Mouse (Mus musculus) heart, postnatal 0 days (tissue): ENCODE measurements around the gene Crip2. TPM values are rescaled to one million over a fixed set of nuclear protein-coding genes. Genes with fewer than 3 reads are reported as not detected.

Source experiments
- ATAC-seq: fragments of 200-750 bp; cut with Nextera tagmentation; 2 replicates; pipeline ENCODE4 v1.8.0; 2017; ENCODE audit warnings: low read depth, moderate number of reproducible peaks, moderate library complexity; ENCODE audit not compliant: insufficient read depth
- DNase-seq: peaks from one replicate; pipeline ENCODE4 v3.0.0-alpha.2; 2016; ENCODE audit warnings: low spot score
- H3K27ac ChIP-seq: fragments of 300-500 bp; sonication (generic); 2 replicates; pipeline ENCODE4 v1.5.1; 2014; ENCODE audit warnings: low read depth, mild to moderate bottlenecking
- H3K27me3 ChIP-seq: fragments of 300-500 bp; sonication (generic); 2 replicates; pipeline ENCODE4 v1.6.1; 2014; ENCODE audit warnings: low read length, mixed read lengths; ENCODE audit not compliant: control insufficient read depth, insufficient read depth
- H3K36me3 ChIP-seq: fragments of 300-500 bp; sonication (generic); replicated peaks from 2 replicates; pipeline ENCODE4 v1.6.1; 2014; ENCODE audit warnings: low read length, mixed read lengths; ENCODE audit not compliant: control insufficient read depth, insufficient read depth
- H3K4me1 ChIP-seq: fragments of 300-500 bp; sonication (generic); 2 replicates; pipeline ENCODE4 v1.6.1; 2014; ENCODE audit warnings: antibody characterized with exemption; ENCODE audit not compliant: control insufficient read depth, insufficient read depth
- H3K4me2 ChIP-seq: fragments of 300-500 bp; sonication (generic); 2 replicates; pipeline ENCODE4 v1.6.1; 2014; ENCODE audit warnings: low read depth, mild to moderate bottlenecking, low read length, moderate library complexity
- H3K4me3 ChIP-seq: fragments of 300-500 bp; sonication (generic); 2 replicates; pipeline ENCODE4 v1.5.1; 2014; ENCODE audit warnings: low read depth, low read length
- H3K9ac ChIP-seq: fragments of 300-500 bp; sonication (generic); replicated peaks from 2 replicates; pipeline ENCODE4 v1.6.1; 2014; ENCODE audit warnings: low read depth, low read length, mixed read lengths
- H3K9me3 ChIP-seq: fragments of 300-500 bp; sonication (generic); replicated peaks from 2 replicates; pipeline ENCODE4 v1.6.1; 2016; ENCODE audit warnings: low read length; ENCODE audit not compliant: control insufficient read depth
- CTCF ChIP-seq: IDR thresholded peaks from 2 replicates; pipeline ENCODE4 v1.5.1; 2016; ENCODE audit warnings: antibody characterized with exemption, control low read depth, low read depth
- EP300 ChIP-seq: IDR thresholded peaks from 2 replicates; pipeline ENCODE4 v1.6.1; 2016; ENCODE audit warnings: antibody characterized with exemption, low read depth
- WGBS: fragments of 180-500 bp; shearing (Covaris S2); extraction: QIAGEN DNeasy Blood & Tissue Kit; methylation state at CpG from one replicate; pipeline ENCODE4 v1.1.7; 2014; 5-methylcytosine and 5-hydroxymethylcytosine counted together
- polyA plus RNA-seq: library from polyadenylated mRNA; unstranded; fragments of >200 nt; fragmentation: Nextera tagmentation; extraction: Ambion mirVana; gene quantifications from 2 replicates; pipeline ENCODE4 v1.2.1, GENCODE M21; 2015
- total RNA-seq: library from RNA; depleted of rRNA; stranded (reverse); fragments of >200 nt; gene quantifications from 2 replicates; pipeline ENCODE4 v1.2.3, GENCODE M21; 2014; ENCODE audit warnings: low replicate concordance

Gene Crip2
- total and polyA plus RNA-seq, 2 experiments from 2014 or later = 1,556 to 2,395 TPM

DNA sequence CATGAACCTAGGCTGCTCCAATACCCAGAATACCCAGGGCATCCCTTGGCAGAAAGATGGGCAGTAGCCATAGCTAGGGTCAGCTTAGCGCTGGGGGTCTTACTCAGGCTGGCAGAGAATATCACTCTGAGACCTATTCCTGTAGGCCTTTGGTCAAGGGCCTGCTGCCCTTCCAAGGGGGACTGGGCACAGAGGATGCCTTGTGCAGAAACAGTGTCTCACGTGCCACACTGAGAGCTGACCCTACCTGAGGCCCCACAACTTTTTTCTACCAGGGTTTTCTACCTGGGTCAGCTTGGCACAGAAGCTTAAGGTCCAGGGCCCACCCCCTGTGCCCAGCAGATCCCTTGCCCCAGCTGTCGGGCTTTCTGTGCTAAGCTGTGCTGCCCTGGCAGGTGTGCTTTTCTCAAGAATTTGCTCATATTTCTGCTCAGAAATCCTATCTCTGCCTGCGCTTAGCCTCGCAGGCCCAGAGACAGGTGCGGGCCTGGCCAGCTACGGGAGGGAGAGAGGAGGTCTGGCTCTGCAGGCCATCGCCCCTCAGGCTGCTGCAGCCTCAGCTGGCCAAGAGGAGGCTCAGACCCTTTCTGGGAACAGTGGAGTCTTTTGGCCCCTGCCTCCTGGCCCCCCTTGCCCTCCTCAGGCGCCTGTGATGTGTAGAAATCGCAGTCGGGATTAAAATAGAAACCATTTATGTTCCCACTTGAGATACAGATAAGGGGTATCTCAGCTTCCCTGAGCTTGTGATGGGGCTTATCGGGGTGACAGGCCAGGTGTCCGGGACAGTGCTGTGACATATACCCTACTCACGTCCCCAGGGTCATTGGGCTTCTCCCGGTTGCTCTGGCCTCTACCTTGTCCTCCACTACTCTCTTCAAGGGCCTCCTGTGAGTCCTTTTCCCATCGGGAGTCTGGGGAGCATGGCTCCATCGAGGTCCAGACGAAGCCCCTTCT is 2.5 kb upstream of the Crip2 start:
- Histone ChIP-seq H3K9me3 (no peaks in the 10 kb centered on the region), H3K4me3 (no peak overlapping the region), H3K4me2 (no peak overlapping the region), H3K27me3 (no peaks in the 10 kb centered on the region), H3K4me1 (peaks cover 53% of the 10 kb centered on the region), H3K36me3 (peaks cover 37% of the 10 kb centered on the region), H3K27ac (peak overlapping the region; percentile 98), H3K9ac (no peak overlapping the region)
- WGBS = 41% methylated on average over 18 of the region's 18 CpGs
- ATAC-seq = peak; percentile 31
- TF ChIP-seq EP300 (peak; percentile 99), CTCF (no peak)
- DNase-seq = peak; percentile 86

DNA sequence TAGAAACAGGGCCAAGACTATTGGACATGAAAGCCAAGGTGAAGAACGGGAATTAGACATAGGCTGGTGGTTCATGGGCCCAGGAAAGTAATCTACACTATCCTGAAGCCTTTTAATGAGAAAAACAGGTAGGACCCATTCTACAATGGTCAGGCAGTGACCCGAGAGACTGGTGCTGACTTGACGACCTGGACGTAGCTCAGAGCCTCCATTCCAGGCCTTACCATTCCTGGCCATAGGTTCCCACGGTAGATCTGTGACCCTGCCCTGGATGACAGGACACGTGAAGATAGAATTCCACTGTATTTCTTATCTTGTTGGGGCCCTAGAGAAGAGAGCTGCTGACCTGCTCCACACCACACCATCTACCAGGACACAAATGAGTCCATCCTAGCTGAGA is 1.7 kb upstream of the Crip2 start:
- DNase-seq (no peak), ATAC-seq (no peak)
- Histone ChIP-seq H3K4me1 (peaks cover 49% of the 10 kb centered on the region), H3K4me3 (no peak overlapping the region), H3K27ac (peak overlapping the region; percentile 98), H3K36me3 (peaks cover 38% of the 10 kb centered on the region), H3K9ac (no peak overlapping the region; the same call in 1 of the 2 replicates), H3K27me3 (no peaks in the 10 kb centered on the region), H3K9me3 (no peaks in the 10 kb centered on the region), H3K4me2 (0 out of 2 replicates have a peak overlapping the region, but pooled peaks have one; percentile 91)
- TF ChIP-seq CTCF = no peak
- no peak for TF ChIP-seq EP300
- WGBS = 22% methylated on average over 6 of the region's 6 CpGs

DNA sequence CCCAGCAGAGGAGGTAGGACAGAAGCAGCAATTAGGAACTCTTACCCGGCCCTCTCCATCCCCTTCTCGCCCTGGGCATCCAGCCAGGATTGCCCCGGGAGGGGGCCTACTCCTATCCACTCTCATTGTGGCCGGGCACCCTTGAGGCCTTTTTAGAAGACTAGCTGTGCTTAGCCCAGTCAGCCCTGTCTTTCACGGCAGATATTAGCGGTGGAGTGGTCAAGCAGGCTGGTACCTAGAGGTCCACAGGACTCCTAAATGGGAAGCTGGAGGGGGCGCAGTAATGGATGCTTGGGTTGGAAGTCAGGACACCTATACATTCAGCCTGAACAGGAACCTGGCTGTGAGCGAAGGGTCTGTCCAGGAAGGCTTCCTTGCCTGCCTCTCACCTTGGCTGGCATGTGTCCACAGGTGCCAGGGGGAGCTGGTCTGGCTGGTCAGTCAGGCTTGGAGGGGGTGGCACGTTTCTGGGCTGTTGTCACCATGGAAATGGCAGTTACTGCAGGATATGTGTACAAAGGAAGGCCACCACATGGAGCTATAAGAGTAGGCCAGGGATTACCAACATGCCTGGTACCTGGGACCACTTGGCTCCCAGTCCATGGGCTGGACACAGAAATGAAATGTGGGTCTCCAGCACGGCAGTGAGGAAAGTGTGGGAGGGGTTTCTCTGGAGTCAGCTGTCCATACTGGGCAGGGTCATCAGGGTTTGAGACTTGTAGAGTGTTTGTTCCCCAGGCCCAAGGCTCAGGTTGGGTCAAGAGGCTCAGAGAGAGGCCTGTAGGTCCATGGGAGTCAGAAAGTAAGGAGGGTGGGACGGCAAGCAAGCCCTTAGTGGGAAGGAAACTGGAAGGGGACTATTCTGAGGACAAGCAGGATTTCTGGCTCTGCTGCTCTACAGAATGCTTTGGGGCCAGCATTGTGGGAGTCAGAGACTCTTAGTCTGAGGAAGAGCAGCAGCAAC is 853 bp upstream of the Crip2 start:
- H3K9me3 ChIP-seq = no peaks in the 10 kb centered on the region
- no peak for DNase-seq
- H3K27me3 ChIP-seq = no peaks in the 10 kb centered on the region
- H3K27ac ChIP-seq = peak overlapping the region; percentile 98
- H3K36me3 ChIP-seq = peaks cover 39% of the 10 kb centered on the region
- peaks cover 43% of the 10 kb centered on the region for H3K4me1 ChIP-seq
- no peak for ATAC-seq
- 24% methylated on average over 11 of the region's 11 CpGs for WGBS
- H3K4me3 ChIP-seq = peak overlapping the region; percentile 88
- no peak for TF ChIP-seq CTCF
- H3K4me2 ChIP-seq = peak overlapping the region; percentile 91
- H3K9ac ChIP-seq = peak overlapping the region; percentile 26

DNA sequence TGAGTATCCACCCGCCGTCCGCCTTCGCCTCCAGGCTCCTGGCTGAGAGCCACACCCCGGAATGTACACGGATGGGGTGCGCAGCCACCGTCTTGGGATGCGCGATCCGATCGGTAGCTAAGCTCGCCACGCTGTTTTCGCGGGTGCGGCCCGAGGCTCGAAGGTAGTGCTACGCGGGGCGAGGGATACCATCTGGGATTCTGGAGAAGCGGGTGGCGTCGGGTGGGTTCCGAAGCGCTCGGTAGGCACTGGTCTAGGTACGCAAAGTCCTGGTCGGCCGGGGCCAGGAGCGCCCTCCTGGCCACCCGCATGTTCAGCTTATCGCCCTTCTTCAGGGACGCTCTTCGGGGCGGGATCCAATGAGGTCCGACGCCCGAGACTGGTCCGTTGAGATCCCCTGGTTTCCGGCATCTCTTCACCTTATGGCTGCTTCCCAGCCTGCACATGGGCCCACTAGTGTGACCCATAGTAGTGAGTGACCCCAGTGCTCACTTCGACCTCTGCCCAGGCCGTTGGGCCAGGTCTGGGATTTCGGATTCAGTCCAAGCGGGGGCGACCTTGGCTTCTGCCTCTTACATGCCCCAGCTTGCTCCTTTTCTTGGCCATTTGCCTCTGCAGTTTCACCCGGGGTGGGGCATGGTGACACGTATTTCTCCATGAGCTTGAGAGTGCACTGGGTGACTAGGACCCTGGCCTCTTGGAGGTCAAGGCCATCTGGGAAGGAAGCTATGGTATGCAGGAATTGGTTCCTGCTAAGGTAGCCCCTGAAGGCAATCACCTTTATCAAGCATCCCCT is 778 bp downstream of the Crip2 start:
- DNase-seq = peak; percentile 48
- Histone ChIP-seq H3K9ac (peak overlapping the region; percentile 95), H3K4me3 (peak overlapping the region; percentile 88), H3K4me2 (peak overlapping the region; percentile 91), H3K9me3 (no peaks in the 10 kb centered on the region), H3K27me3 (no peaks in the 10 kb centered on the region), H3K27ac (peak overlapping the region; percentile 98), H3K36me3 (peaks cover 39% of the 10 kb centered on the region), H3K4me1 (peaks cover 41% of the 10 kb centered on the region)
- TF ChIP-seq EP300 = no peak; the same call in 1 of the 2 replicates
- TF ChIP-seq CTCF = no peak
- 1% methylated on average over 48 of the region's 49 CpGs for WGBS
- ATAC-seq = no peak; the same call in 1 of the 2 replicates
